Mouse (Mus musculus): ENCODE measurements around the gene Pcsk6.

DNA sequence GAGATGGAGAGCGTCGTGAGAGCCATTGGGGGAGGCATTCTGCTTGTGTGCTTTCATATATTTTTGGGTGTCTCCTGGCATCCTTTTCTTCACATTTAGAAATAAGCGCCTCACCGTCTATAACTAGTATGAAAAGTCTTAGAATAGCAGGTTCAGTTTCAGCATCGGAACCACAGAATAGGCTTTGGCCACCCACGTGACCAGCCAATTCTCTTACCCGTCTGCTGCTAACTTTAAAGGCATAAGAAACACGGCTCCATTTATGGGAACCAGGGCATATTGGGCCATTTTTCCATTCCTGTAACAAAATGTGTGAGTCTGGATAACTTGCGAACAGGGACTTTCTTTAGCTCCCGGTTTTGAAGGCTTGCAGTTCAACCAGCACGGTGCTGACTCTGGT is 87.4 kb downstream of the Pcsk6 start:
- TF ChIP-seq CTCF (IDR thresholded peaks at IDR 0.05; ENCODE audit: low read depth, low read length) (no peak), POLR2A (IDR thresholded peaks at IDR 0.05; ENCODE audit: borderline replicate concordance, low read depth, low read length) (no peak)

Measured in bone marrow macrophage, adult 2 months (primary cell).